Mouse (Mus musculus) ovary, adult 18-20 months (tissue): ENCODE measurements around the gene Tom1l1.

Experiments used
- DNase-seq: peaks from one replicate; pipeline ENCODE4 v3.0.0; 2022; ENCODE audit warnings: low spot score, mixed read lengths

The Tom1l1 gene

GRCm38 (mm10) chr11:90667325-90667724, 20.8 kb downstream of the Tom1l1 start:
- DNase-seq = no peak

- no peak for DNase-seq
Measured at GRCm38 (mm10) chr11:90666916-90667315, 21.2 kb downstream of the Tom1l1 start.

- DNase-seq = no peak
Measured at GRCm38 (mm10) chr11:90666144-90666757, 21.9 kb downstream of the Tom1l1 start.

- no peak for DNase-seq
Measured at GRCm38 (mm10) chr11:90665161-90665560, 23.0 kb downstream of the Tom1l1 start.

GRCm38 (mm10) chr11:90664345-90664986, 23.7 kb downstream of the Tom1l1 start:
- no peak for DNase-seq

GRCm38 (mm10) chr11:90663618-90664297, 24.4 kb downstream of the Tom1l1 start:
- DNase-seq = no peak

GRCm38 (mm10) chr11:90663052-90663451, 25.1 kb downstream of the Tom1l1 start:
- no peak for DNase-seq

GRCm38 (mm10) chr11:90660662-90661061, 27.5 kb downstream of the Tom1l1 start:
- DNase-seq = no peak

- DNase-seq = no peak
Measured at GRCm38 (mm10) chr11:90657527-90657926, 30.6 kb downstream of the Tom1l1 start.

- no peak for DNase-seq
Measured at GRCm38 (mm10) chr11:90652603-90653002, 35.6 kb downstream of the Tom1l1 start.

GRCm38 (mm10) chr11:90650231-90650885, 37.8 kb downstream of the Tom1l1 start:
- no peak for DNase-seq

- DNase-seq = no peak
Measured at GRCm38 (mm10) chr11:90649777-90650176, 38.4 kb downstream of the Tom1l1 start.

GRCm38 (mm10) chr11:90638312-90638830, 49.8 kb downstream of the Tom1l1 start:
- DNase-seq = peak; percentile 17

GRCm38 (mm10) chr11:90637440-90638311, 50.5 kb downstream of the Tom1l1 start, which contains the start of the genes Stxbp4 and Cox11:
Stxbp4 (minus strand) TSS chr11:90638084.
Cox11 (plus strand) TSS chr11:90638173.
- peak; percentile 89 for DNase-seq

- DNase-seq = no peak
Measured at GRCm38 (mm10) chr11:90634661-90635060, 53.5 kb downstream of the Tom1l1 start.

GRCm38 (mm10) chr11:90632480-90632879, 55.7 kb downstream of the Tom1l1 start:
- no peak for DNase-seq

GRCm38 (mm10) chr11:90627751-90628150, 60.4 kb downstream of the Tom1l1 start:
- DNase-seq = no peak

- DNase-seq = no peak
Measured at GRCm38 (mm10) chr11:90625174-90625573, 63.0 kb downstream of the Tom1l1 start.

- no peak for DNase-seq
Measured at GRCm38 (mm10) chr11:90623477-90623876, 64.7 kb downstream of the Tom1l1 start.

- no peak for DNase-seq
Measured at GRCm38 (mm10) chr11:90622500-90622899, 65.7 kb downstream of the Tom1l1 start.

- DNase-seq = no peak
Measured at GRCm38 (mm10) chr11:90622044-90622443, 66.1 kb downstream of the Tom1l1 start.
